Mouse (Mus musculus) C2C12 (cell line): ENCODE measurements around the gene Slc19a2.

Experiments
- CTCF ChIP-seq: IDR thresholded peaks from one replicate; pipeline ENCODE4 v1.5.1; 2011; ENCODE audit not compliant: control insufficient read depth, insufficient read depth, insufficient read length
- USF1 ChIP-seq: IDR thresholded peaks from one replicate; pipeline ENCODE4 v1.6.1; 2011; ENCODE audit warnings: low read depth, mild to moderate bottlenecking, control low read depth, moderate library complexity

- TF ChIP-seq CTCF (no peak), USF1 (no peak)
Measured at GRCm38 (mm10) chr1:164275455-164275954, 26.7 kb downstream of the Slc19a2 start, which contains the start of gene Ccdc181.
